Mouse (Mus musculus) hindbrain, embryonic 14.5 days (tissue): ENCODE data around the gene Fam166a. TPM values are rescaled to one million over a fixed set of nuclear protein-coding genes. Genes with fewer than 3 reads are reported as not detected.
"Not testable (repeated sequence)": the region's sequence is repeated elsewhere in the genome, so short reads cannot be mapped to it uniquely, and the experiment has no call there.

Experiments used
- ATAC-seq: fragments of 200-750 bp; cut with Nextera tagmentation; 2 replicates; pipeline ENCODE4 v1.8.0; 2017; ENCODE audit warnings: moderate number of reproducible peaks, mild to moderate bottlenecking, moderate TSS enrichment, moderate library complexity; ENCODE audit not compliant: low FRiP score
- DNase-seq: peaks from one replicate; pipeline ENCODE4 v3.0.0-alpha.2; 2015; ENCODE audit warnings: low spot score
- H3K27ac ChIP-seq: fragments of 300-500 bp; sonication (generic); 2 replicates; pipeline ENCODE4 v1.5.1; 2014; ENCODE audit warnings: mild to moderate bottlenecking, moderate library complexity
- H3K27me3 ChIP-seq: fragments of 300-500 bp; sonication (generic); 2 replicates; pipeline ENCODE4 v1.6.1; 2014; ENCODE audit warnings: mild to moderate bottlenecking, low read length, mixed read lengths; ENCODE audit not compliant: control insufficient read depth, insufficient read depth
- H3K36me3 ChIP-seq: fragments of 300-500 bp; sonication (generic); replicated peaks from 2 replicates; pipeline ENCODE4 v1.6.1; 2014; ENCODE audit not compliant: control insufficient read depth, insufficient read depth
- H3K4me1 ChIP-seq: fragments of 300-500 bp; sonication (generic); replicated peaks from 2 replicates; pipeline ENCODE4 v1.6.1; 2014; ENCODE audit warnings: antibody characterized with exemption, low read length, mixed read lengths; ENCODE audit not compliant: control insufficient read depth, insufficient read depth
- H3K4me2 ChIP-seq: fragments of 300-500 bp; sonication (generic); replicated peaks from 2 replicates; pipeline ENCODE4 v1.6.1; 2014; ENCODE audit warnings: mild to moderate bottlenecking, moderate library complexity
- H3K4me3 ChIP-seq: fragments of 300-500 bp; sonication (generic); replicated peaks from 2 replicates; pipeline ENCODE4 v1.5.1; 2014; ENCODE audit warnings: mild to moderate bottlenecking, low read length
- H3K9ac ChIP-seq: fragments of 300-500 bp; sonication (generic); 2 replicates; pipeline ENCODE4 v1.6.1; 2014
- H3K9me3 ChIP-seq: fragments of 300-500 bp; sonication (generic); 2 replicates; pipeline ENCODE4 v1.6.1; 2016; ENCODE audit warnings: low read length; ENCODE audit not compliant: control insufficient read depth
- WGBS: fragments of 180-500 bp; shearing (Covaris S2); extraction: QIAGEN DNeasy Blood & Tissue Kit; methylation state at CpG from one replicate; pipeline ENCODE4 v1.1.7; 2014; 5-methylcytosine and 5-hydroxymethylcytosine counted together
- polyA plus RNA-seq: library from polyadenylated mRNA; unstranded; fragments of >200 nt; fragmentation: Nextera tagmentation; extraction: Ambion mirVana; gene quantifications from 2 replicates; pipeline ENCODE4 v1.2.1, GENCODE M21; 2014

The Fam166a gene
- polyA plus RNA-seq, 1 experiment from 2014 or later, result not detected

DNA sequence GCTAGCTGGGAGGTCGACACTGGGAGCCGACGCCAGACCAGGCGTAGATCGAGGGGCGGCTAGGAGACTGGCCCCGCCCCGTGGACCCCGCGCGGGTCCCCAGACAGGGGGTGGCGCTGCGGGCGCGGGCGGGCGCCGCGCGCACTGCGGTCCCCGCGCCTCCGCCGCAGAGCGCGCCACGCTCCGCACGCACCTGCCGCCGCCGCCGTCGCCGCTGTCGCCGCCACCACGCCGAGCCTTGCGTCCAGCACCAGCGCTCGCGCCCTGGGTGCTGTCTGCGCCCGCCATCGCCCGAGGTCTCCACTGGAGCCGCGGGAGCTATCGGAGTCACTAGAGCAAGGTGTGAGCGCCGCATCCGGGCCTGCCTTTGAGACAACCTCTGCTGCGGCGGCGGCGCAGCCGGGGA, 23.6 kb downstream of the Fam166a start, which contains the start of the genes Rnf208 and Cysrt1:
Gene Rnf208, plus strand, starts transcription at position 155 of the 406 bp plus-strand sequence.
Gene Cysrt1, minus strand, starts transcription at position 352 of the 406 bp plus-strand sequence.
- Histone ChIP-seq H3K9me3 (no peaks in the 10 kb centered on the region), H3K36me3 (peaks cover 30% of the 10 kb centered on the region), H3K9ac (peak within 1 kb of the TSS; percentile 87), H3K27ac (peak within 1 kb of the TSS; percentile 60), H3K27me3 (peaks cover 6% of the 10 kb centered on the region; the same call in 1 of the 2 replicates), H3K4me2 (peak within 1 kb of the TSS; percentile 86), H3K4me1 (peaks cover 22% of the 10 kb centered on the region), H3K4me3 (peak within 1 kb of the TSS; percentile 72)
- WGBS, result under 1% methylated on average over 33 of the region's 59 CpGs
- peak; percentile 60 for DNase-seq
- ATAC-seq, result peak; percentile 67

- DNase-seq (no peak), ATAC-seq (no peak)
- Histone ChIP-seq H3K9ac (peak overlapping the region; percentile 87; the same call in 1 of the 2 replicates), H3K4me3 (peak overlapping the region; percentile 72; the same call in 1 of the 2 replicates), H3K4me2 (peak overlapping the region; percentile 86), H3K27ac (no peak overlapping the region), H3K4me1 (peaks cover 22% of the 10 kb centered on the region), H3K36me3 (peaks cover 41% of the 10 kb centered on the region), H3K27me3 (no peaks in the 10 kb centered on the region), H3K9me3 (no peaks in the 10 kb centered on the region)
- 79% methylated on average over 8 of the region's 8 CpGs for WGBS
Measured at GRCm38 (mm10) chr2:25243342-25243741, 24.8 kb downstream of the Fam166a start.

DNA sequence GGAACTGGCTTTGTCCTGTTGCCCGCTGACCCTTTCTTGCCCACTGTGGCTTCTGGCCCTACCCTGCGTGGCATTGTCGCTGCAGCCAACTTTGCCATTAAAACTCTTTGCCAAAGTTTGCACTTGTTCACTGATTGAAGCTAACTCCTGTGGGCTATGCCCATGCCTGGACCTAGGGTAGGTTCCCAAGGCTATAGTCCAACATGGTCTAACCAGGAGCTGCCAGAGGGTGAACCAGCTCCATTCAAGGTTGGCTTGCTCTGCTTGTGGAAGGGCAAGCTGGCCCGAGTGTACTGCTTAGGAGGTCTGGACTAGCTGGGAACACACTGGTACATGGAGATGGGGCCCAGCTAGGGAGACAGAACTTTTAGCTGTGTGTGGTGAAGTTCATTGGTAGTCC, 25.6 kb downstream of the Fam166a start:
- Histone ChIP-seq H3K27me3 (no peaks in the 10 kb centered on the region), H3K4me3 (no peak overlapping the region), H3K9ac (no peak overlapping the region), H3K4me1 (peaks cover 22% of the 10 kb centered on the region), H3K4me2 (no peak overlapping the region), H3K27ac (no peak overlapping the region), H3K36me3 (peaks cover 49% of the 10 kb centered on the region), H3K9me3 (no peaks in the 10 kb centered on the region)
- 91% methylated on average over 4 of the region's 4 CpGs for WGBS
- ATAC-seq (no peak), DNase-seq (no peak)

GRCm38 (mm10) chr2:25246183-25247072, 27.9 kb downstream of the Fam166a start, which contains the start of gene AL732309.1:
AL732309.1 (minus strand) TSS chr2:25246863.
- Histone ChIP-seq H3K4me3 (no peak within 1 kb of the TSS), H3K9ac (no peak within 1 kb of the TSS), H3K27ac (no peak within 1 kb of the TSS), H3K4me1 (peaks cover 16% of the 10 kb centered on the region), H3K27me3 (no peaks in the 10 kb centered on the region), H3K9me3 (no peaks in the 10 kb centered on the region), H3K4me2 (no peak within 1 kb of the TSS), H3K36me3 (peaks cover 70% of the 10 kb centered on the region)
- WGBS, result 95% methylated on average over 10 of the region's 10 CpGs
- ATAC-seq, result no peak
- DNase-seq, result no peak

GRCm38 (mm10) chr2:25252331-25252730, 33.8 kb downstream of the Fam166a start:
- Histone ChIP-seq H3K9me3 (no peaks in the 10 kb centered on the region), H3K27ac (no peak overlapping the region), H3K4me1 (peaks cover 15% of the 10 kb centered on the region), H3K4me2 (no peak overlapping the region), H3K4me3 (no peak overlapping the region), H3K9ac (no peak overlapping the region), H3K27me3 (no peaks in the 10 kb centered on the region), H3K36me3 (peaks cover 52% of the 10 kb centered on the region)
- no peak for ATAC-seq
- WGBS, result 93% methylated on average over 1 of the region's 1 CpGs
- no peak for DNase-seq

GRCm38 (mm10) chr2:25255284-25255779, 36.8 kb downstream of the Fam166a start, which contains the start of gene Tmem203:
Tmem203 (plus strand) TSS chr2:25255439.
- Histone ChIP-seq H3K27ac (peak within 1 kb of the TSS; percentile 72), H3K9me3 (no peaks in the 10 kb centered on the region), H3K4me3 (peak within 1 kb of the TSS; percentile 70), H3K27me3 (no peaks in the 10 kb centered on the region), H3K4me1 (peaks cover 15% of the 10 kb centered on the region), H3K9ac (peak within 1 kb of the TSS; percentile 73), H3K4me2 (peak within 1 kb of the TSS; percentile 100), H3K36me3 (peaks cover 23% of the 10 kb centered on the region)
- peak; percentile 90 for ATAC-seq
- peak; percentile 94 for DNase-seq
- under 1% methylated on average over 39 of the region's 39 CpGs for WGBS

GRCm38 (mm10) chr2:25256443-25257109, 38.0 kb downstream of the Fam166a start:
- H3K4me2 ChIP-seq, result peak overlapping the region; percentile 100
- H3K9ac ChIP-seq, result peak overlapping the region; percentile 73
- H3K36me3 ChIP-seq, result peaks cover 12% of the 10 kb centered on the region
- not testable (repeated sequence) for H3K27me3 ChIP-seq, H3K27ac ChIP-seq, ATAC-seq, DNase-seq, H3K9me3 ChIP-seq
- H3K4me1 ChIP-seq, result peaks cover 15% of the 10 kb centered on the region
- WGBS, result 61% methylated on average over 11 of the region's 12 CpGs
- H3K4me3 ChIP-seq, result peak overlapping the region; percentile 70

- DNase-seq, H3K27ac ChIP-seq, ATAC-seq, H3K9me3 ChIP-seq, H3K4me3 ChIP-seq, H3K4me2 ChIP-seq, H3K36me3 ChIP-seq, H3K27me3 ChIP-seq, H3K9ac ChIP-seq: not testable (repeated sequence)
- peaks cover 15% of the 10 kb centered on the region for H3K4me1 ChIP-seq
- WGBS, result 91% methylated on average over 5 of the region's 5 CpGs
Measured at GRCm38 (mm10) chr2:25257250-25257649, 38.7 kb downstream of the Fam166a start.

- no peak overlapping the region for H3K4me2 ChIP-seq
- no peak overlapping the region for H3K27ac ChIP-seq
- ATAC-seq, result no peak
- no peak for DNase-seq
- H3K4me3 ChIP-seq, result no peak overlapping the region
- peaks cover 23% of the 10 kb centered on the region for H3K4me1 ChIP-seq
- 0 out of 2 replicates have a peak, but pooled peaks cover under 1% of the 10 kb centered on the region for H3K27me3 ChIP-seq
- no peak overlapping the region for H3K9ac ChIP-seq
- H3K9me3 ChIP-seq, result no peaks in the 10 kb centered on the region
- H3K36me3 ChIP-seq, result no peaks in the 10 kb centered on the region
- 47% methylated on average over 2 of the region's 2 CpGs for WGBS
Measured at GRCm38 (mm10) chr2:25258887-25259286, 40.3 kb downstream of the Fam166a start.
